Mouse (Mus musculus): Measurements from ENCODE around the gene Mtm1.

DNA sequence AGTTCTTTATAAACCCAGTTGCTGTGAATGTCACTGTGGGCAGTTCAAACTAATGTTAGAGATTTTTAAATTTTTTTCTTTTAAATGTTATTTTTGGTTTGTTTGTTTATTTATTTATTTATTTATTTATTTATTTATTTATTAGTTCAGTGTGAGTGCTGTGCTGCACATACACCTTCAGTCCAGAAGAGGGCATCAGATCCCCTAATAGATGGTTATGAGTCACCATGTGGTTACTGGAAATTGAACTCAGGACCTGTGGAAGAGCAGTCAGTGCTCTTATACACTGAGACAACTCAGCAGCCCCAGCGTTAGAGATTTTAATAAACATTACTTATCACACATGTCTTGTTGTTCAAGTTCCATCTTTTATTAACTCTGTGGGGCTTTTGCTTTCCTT lies 141.5 kb downstream of the Mtm1 start:
- TF ChIP-seq POLR2A (IDR thresholded peaks at IDR 0.05; ENCODE audit: insufficient read depth, low read depth, low read length) (no peak), CTCF (IDR thresholded peaks at IDR 0.05) (peak; percentile 46), EP300 (IDR thresholded peaks at IDR 0.05; ENCODE audit: insufficient read depth, low read depth, low read length) (no peak)
